Mouse (Mus musculus) liver, postnatal 0 days (tissue): ENCODE measurements around the gene Hoxa7.

ENCODE experiments used
- CTCF ChIP-seq: sonication (generic); IDR thresholded peaks from 2 replicates; pipeline ENCODE4 v1.5.1; 2016; ENCODE audit warnings: antibody characterized with exemption, low read depth
- EP300 ChIP-seq: IDR thresholded peaks from 2 replicates; pipeline ENCODE4 v1.6.1; 2016; ENCODE audit warnings: antibody characterized with exemption, low read depth, mild to moderate bottlenecking

- TF ChIP-seq EP300, result no peak
- no peak for TF ChIP-seq CTCF
These were observed 22.9 kb upstream of the Hoxa7 start for GRCm38 (mm10) chr6:52244471-52245039.
